Mouse (Mus musculus): Measurements from ENCODE around the gene Cnga4. TPM values are rescaled to one million over a fixed set of nuclear protein-coding genes. Genes with fewer than 3 reads are reported as not detected.

Cnga4 gene
- polyA plus RNA-seq, 1 experiment from 2014 or later = not detected

GRCm38 (mm10) chr7:105373976-105374375 lies 30.4 kb upstream of the Cnga4 start:
- Histone ChIP-seq H3K36me3 (ENCODE audit: control insufficient read depth, insufficient read depth, low read length) (peaks cover 13% of the 10 kb centered on the region), H3K9me3 (ENCODE audit: control insufficient read depth, low read length) (no peaks in the 10 kb centered on the region), H3K4me1 (ENCODE audit: control insufficient read depth, insufficient read depth, low read length) (no peaks in the 10 kb centered on the region), H3K27me3 (ENCODE audit: control insufficient read depth, insufficient read depth, low read length) (no peaks in the 10 kb centered on the region), H3K9ac (ENCODE audit: low read length) (no peak overlapping the region), H3K27ac (ENCODE audit: low read depth, low read length) (no peak overlapping the region), H3K4me2 (ENCODE audit: low read depth) (no peak overlapping the region), H3K4me3 (ENCODE audit: low read depth, low read length) (no peak overlapping the region)
- ATAC-seq (ENCODE audit: insufficient read depth, low FRiP score, low TSS enrichment) (no peak), DNase-seq (ENCODE audit: low spot score) (no peak)
- WGBS = 89% methylated on average over 3 of the region's 3 CpGs

DNA sequence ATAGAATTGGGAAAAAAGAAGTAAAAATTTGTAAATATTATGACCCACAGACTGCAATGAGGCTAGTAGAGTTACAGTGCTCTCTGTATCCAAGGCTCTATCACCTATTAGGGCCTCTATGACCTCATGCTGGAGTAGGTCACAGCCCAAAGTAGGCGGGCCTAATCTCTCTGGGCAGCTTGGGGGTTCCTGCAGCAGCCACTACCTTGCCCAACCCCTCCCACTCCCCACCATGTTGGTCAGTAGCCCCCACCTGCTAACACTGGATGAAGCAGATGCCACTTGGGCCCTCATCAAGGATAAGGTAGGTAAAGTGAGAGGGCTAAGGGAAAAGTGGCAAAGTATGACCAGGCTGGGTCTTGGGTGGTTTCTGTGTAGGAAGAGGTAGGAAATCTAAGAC lies 29.5 kb upstream of the Cnga4 start, which contains the start of gene Gm5901:
Gene Gm5901 (plus strand): TSS at position 173 of the 400 bp plus-strand sequence.
- Histone ChIP-seq H3K4me3 (ENCODE audit: low read depth, low read length) (no peak within 1 kb of the TSS), H3K36me3 (ENCODE audit: control insufficient read depth, insufficient read depth, low read length) (peaks cover 13% of the 10 kb centered on the region), H3K4me1 (ENCODE audit: control insufficient read depth, insufficient read depth, low read length) (no peaks in the 10 kb centered on the region), H3K27me3 (ENCODE audit: control insufficient read depth, insufficient read depth, low read length) (no peaks in the 10 kb centered on the region), H3K27ac (ENCODE audit: low read depth, low read length) (no peak within 1 kb of the TSS), H3K9me3 (ENCODE audit: control insufficient read depth, low read length) (no peaks in the 10 kb centered on the region), H3K4me2 (ENCODE audit: low read depth) (no peak within 1 kb of the TSS), H3K9ac (ENCODE audit: low read length) (no peak within 1 kb of the TSS)
- ATAC-seq (ENCODE audit: insufficient read depth, low FRiP score, low TSS enrichment) = no peak
- WGBS = 83% methylated on average over 1 of the region's 1 CpGs
- DNase-seq (ENCODE audit: low spot score) = no peak

- no peak overlapping the region for H3K9ac ChIP-seq (ENCODE audit: low read length)
- H3K27ac ChIP-seq (ENCODE audit: low read depth, low read length) = no peak overlapping the region
- no peaks in the 10 kb centered on the region for H3K27me3 ChIP-seq (ENCODE audit: control insufficient read depth, insufficient read depth, low read length)
- H3K4me1 ChIP-seq (ENCODE audit: control insufficient read depth, insufficient read depth, low read length) = no peaks in the 10 kb centered on the region
- H3K36me3 ChIP-seq (ENCODE audit: control insufficient read depth, insufficient read depth, low read length) = peaks cover 24% of the 10 kb centered on the region
- DNase-seq (ENCODE audit: low spot score) = no peak
- no peak overlapping the region for H3K4me2 ChIP-seq (ENCODE audit: low read depth)
- no peak overlapping the region for H3K4me3 ChIP-seq (ENCODE audit: low read depth, low read length)
- ATAC-seq (ENCODE audit: insufficient read depth, low FRiP score, low TSS enrichment) = no peak
- H3K9me3 ChIP-seq (ENCODE audit: control insufficient read depth, low read length) = no peaks in the 10 kb centered on the region
- WGBS = 95% methylated on average over 3 of the region's 3 CpGs
Observed at GRCm38 (mm10) chr7:105380329-105380728, 24.0 kb upstream of the Cnga4 start.

DNA sequence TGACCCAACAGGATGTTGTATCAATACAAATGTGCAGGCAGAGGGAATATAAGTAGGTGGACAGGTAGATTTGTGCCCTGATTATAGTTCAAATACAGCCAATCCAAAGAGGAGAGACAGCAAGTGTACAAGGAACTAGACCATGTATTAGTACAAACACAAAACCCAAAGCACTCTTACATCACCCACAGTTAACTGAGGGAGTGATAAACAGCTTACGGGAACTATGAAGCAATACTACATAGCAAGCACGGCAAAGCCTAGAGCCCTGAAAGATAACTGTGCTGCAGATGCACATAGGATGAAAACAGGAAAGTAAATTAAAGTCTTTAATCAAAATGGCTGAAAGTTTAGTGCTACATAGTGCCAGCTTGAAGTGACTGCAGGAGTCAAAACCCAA lies 16.7 kb upstream of the Cnga4 start:
- DNase-seq (ENCODE audit: low spot score) (no peak), ATAC-seq (ENCODE audit: insufficient read depth, low FRiP score, low TSS enrichment) (no peak)
- Histone ChIP-seq H3K9me3 (ENCODE audit: control insufficient read depth, low read length) (no peaks in the 10 kb centered on the region), H3K36me3 (ENCODE audit: control insufficient read depth, insufficient read depth, low read length) (peaks cover 24% of the 10 kb centered on the region), H3K4me3 (ENCODE audit: low read depth, low read length) (no peak overlapping the region), H3K9ac (ENCODE audit: low read length) (no peak overlapping the region), H3K4me1 (ENCODE audit: control insufficient read depth, insufficient read depth, low read length) (no peaks in the 10 kb centered on the region), H3K27me3 (ENCODE audit: control insufficient read depth, insufficient read depth, low read length) (no peaks in the 10 kb centered on the region), H3K4me2 (ENCODE audit: low read depth) (no peak overlapping the region), H3K27ac (ENCODE audit: low read depth, low read length) (no peak overlapping the region)
- 99% methylated on average over 2 of the region's 2 CpGs for WGBS

DNA sequence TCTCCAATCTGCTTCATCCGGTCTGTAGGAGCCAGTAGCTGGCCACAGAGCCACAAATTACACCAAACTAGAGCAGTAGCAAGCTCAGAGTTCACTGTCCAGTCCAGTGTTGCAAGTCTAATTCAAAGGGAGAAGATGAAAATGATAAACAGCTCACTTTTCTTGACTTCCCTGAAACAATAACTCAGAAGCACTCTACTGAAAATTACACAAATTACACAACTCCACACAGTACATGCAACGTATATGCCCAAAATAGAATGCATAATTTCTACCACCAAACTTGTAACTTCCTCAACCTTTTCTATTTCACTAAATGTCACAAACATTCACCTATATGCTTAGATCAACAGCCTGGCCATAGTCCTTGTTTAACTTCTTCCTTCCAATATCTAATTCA lies 14.1 kb upstream of the Cnga4 start:
- no peaks in the 10 kb centered on the region for H3K27me3 ChIP-seq (ENCODE audit: control insufficient read depth, insufficient read depth, low read length)
- H3K9ac ChIP-seq (ENCODE audit: low read length) = no peak overlapping the region
- DNase-seq (ENCODE audit: low spot score) (no peak), ATAC-seq (ENCODE audit: insufficient read depth, low FRiP score, low TSS enrichment) (no peak)
- no peak overlapping the region for H3K4me2 ChIP-seq (ENCODE audit: low read depth)
- H3K4me3 ChIP-seq (ENCODE audit: low read depth, low read length) = no peak overlapping the region
- H3K9me3 ChIP-seq (ENCODE audit: control insufficient read depth, low read length) = no peaks in the 10 kb centered on the region
- H3K27ac ChIP-seq (ENCODE audit: low read depth, low read length) = no peak overlapping the region
- 93% methylated on average over 2 of the region's 2 CpGs for WGBS
- peaks cover 14% of the 10 kb centered on the region for H3K36me3 ChIP-seq (ENCODE audit: control insufficient read depth, insufficient read depth, low read length)
- H3K4me1 ChIP-seq (ENCODE audit: control insufficient read depth, insufficient read depth, low read length) = no peaks in the 10 kb centered on the region

GRCm38 (mm10) chr7:105394606-105395005 lies 9.8 kb upstream of the Cnga4 start:
- H3K4me1 ChIP-seq (ENCODE audit: control insufficient read depth, insufficient read depth, low read length) = peaks cover 5% of the 10 kb centered on the region; the same call in 1 of the 2 replicates
- 80% methylated on average over 1 of the region's 1 CpGs for WGBS
- ATAC-seq (ENCODE audit: insufficient read depth, low FRiP score, low TSS enrichment) (no peak), DNase-seq (ENCODE audit: low spot score) (no peak)
- H3K9me3 ChIP-seq (ENCODE audit: control insufficient read depth, low read length) = no peaks in the 10 kb centered on the region
- no peak overlapping the region for H3K4me2 ChIP-seq (ENCODE audit: low read depth)
- no peak overlapping the region for H3K27ac ChIP-seq (ENCODE audit: low read depth, low read length)
- no peak overlapping the region for H3K4me3 ChIP-seq (ENCODE audit: low read depth, low read length)
- peaks cover 2% of the 10 kb centered on the region for H3K36me3 ChIP-seq (ENCODE audit: control insufficient read depth, insufficient read depth, low read length)
- H3K27me3 ChIP-seq (ENCODE audit: control insufficient read depth, insufficient read depth, low read length) = no peaks in the 10 kb centered on the region
- no peak overlapping the region for H3K9ac ChIP-seq (ENCODE audit: low read length)

DNA sequence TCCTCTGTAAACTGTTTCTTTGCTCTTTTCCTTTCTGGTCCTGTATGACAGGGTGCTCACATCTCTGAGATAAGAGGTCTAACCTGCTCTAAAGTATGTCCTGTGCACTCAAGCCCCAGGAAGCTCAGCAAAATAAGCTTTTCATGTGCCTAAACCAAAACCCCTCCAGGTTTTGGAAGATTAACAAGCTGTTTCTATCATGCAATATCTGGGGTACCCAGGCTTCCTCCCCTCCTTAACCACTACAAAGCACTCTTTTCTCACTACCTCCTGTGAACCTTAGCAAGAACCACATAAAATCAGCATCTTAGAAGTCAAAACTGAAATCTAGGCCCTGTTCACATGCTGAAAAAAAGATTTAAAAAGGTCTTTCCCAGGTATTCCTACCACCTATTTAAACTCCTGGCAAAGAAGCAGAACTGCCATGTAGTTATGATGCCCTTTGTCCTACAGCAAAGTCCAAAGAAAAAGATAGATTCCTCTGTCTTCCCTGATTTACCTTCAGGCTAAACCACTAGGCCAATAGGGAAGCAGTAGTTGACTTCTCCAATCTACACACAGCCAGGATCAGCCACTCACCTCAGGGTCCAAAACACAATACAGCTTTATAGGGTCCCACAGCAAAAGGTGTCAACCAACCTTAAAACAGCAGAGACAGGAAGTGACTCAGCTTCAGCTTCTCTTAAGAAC lies 9.1 kb upstream of the Cnga4 start:
- Histone ChIP-seq H3K27ac (ENCODE audit: low read depth, low read length) (no peak overlapping the region), H3K36me3 (ENCODE audit: control insufficient read depth, insufficient read depth, low read length) (no peaks in the 10 kb centered on the region), H3K9ac (ENCODE audit: low read length) (no peak overlapping the region), H3K4me2 (ENCODE audit: low read depth) (no peak overlapping the region), H3K27me3 (ENCODE audit: control insufficient read depth, insufficient read depth, low read length) (no peaks in the 10 kb centered on the region), H3K9me3 (ENCODE audit: control insufficient read depth, low read length) (no peaks in the 10 kb centered on the region), H3K4me1 (ENCODE audit: control insufficient read depth, insufficient read depth, low read length) (peaks cover 5% of the 10 kb centered on the region; the same call in 1 of the 2 replicates), H3K4me3 (ENCODE audit: low read depth, low read length) (no peak overlapping the region)
- ATAC-seq (ENCODE audit: insufficient read depth, low FRiP score, low TSS enrichment) (no peak), DNase-seq (ENCODE audit: low spot score) (no peak)

GRCm38 (mm10) chr7:105396126-105396525 lies 8.2 kb upstream of the Cnga4 start:
- Histone ChIP-seq H3K27ac (ENCODE audit: low read depth, low read length) (no peak overlapping the region), H3K36me3 (ENCODE audit: control insufficient read depth, insufficient read depth, low read length) (no peaks in the 10 kb centered on the region), H3K4me2 (ENCODE audit: low read depth) (no peak overlapping the region), H3K9ac (ENCODE audit: low read length) (no peak overlapping the region), H3K4me3 (ENCODE audit: low read depth, low read length) (no peak overlapping the region), H3K4me1 (ENCODE audit: control insufficient read depth, insufficient read depth, low read length) (peaks cover 5% of the 10 kb centered on the region; the same call in 1 of the 2 replicates), H3K27me3 (ENCODE audit: control insufficient read depth, insufficient read depth, low read length) (no peaks in the 10 kb centered on the region), H3K9me3 (ENCODE audit: control insufficient read depth, low read length) (no peaks in the 10 kb centered on the region)
- no peak for DNase-seq (ENCODE audit: low spot score)
- no peak for ATAC-seq (ENCODE audit: insufficient read depth, low FRiP score, low TSS enrichment)
